Mouse (Mus musculus): ENCODE data around the gene Cxcl12.

- no peak for TF ChIP-seq USF1 (IDR thresholded peaks at IDR 0.05; ENCODE audit: low read depth)
- TF ChIP-seq MYOD1 (IDR thresholded peaks at IDR 0.05; ENCODE audit: control insufficient read depth, insufficient read length, low read depth), result no peak
These were observed 4.0 kb downstream of the Cxcl12 start for GRCm38 (mm10) chr6:117172358-117172757.

Measured in C2C12 (cell line).